Mouse (Mus musculus) liver, adult 2 months (tissue): Measurements from ENCODE around the gene Dock9.

Experiments used
- CTCF ChIP-seq: fragments of 200-500 bp; IDR thresholded peaks from 2 replicates; pipeline ENCODE4 v1.5.1; 2011; ENCODE audit warnings: low read depth, low read length, control low read depth
- POLR2A ChIP-seq: fragments of 200-500 bp; IDR thresholded peaks from 2 replicates; pipeline ENCODE4 v1.6.1; 2011; ENCODE audit warnings: low read length, control low read depth; ENCODE audit not compliant: insufficient read depth; ENCODE audit errors: extremely low read depth

- TF ChIP-seq CTCF, result no peak
- no peak for TF ChIP-seq POLR2A
Observed at GRCm38 (mm10) chr14:121721431-121721830, 76.2 kb downstream of the Dock9 start.
